ENCODE assay signal across 19 mouse cellular contexts in the genomic region with DNA sequence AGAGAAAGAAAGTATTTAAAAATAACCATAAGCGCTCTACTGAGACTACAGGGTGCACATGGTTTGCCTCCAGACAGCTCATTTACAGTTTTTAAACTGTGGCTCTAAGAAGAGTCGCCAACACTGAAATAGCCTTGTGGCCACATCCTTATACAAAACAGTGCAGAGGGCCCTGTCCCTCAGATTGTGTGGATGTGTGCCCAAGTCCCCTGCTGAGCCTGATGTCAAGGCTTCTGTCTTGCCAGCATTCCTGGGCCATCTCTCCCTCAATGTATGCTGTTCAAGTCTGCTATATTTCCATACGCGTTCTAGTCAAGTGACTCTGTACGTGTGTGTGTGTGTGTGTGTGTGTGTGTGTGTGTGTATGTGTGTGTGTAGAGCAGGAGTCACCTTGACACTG.
DNase-seq lines count a peak whose midpoint lies in the region; ATAC-seq and TF ChIP-seq lines count a peak whose summit lies in the region.
"Had no signal": no experiment of that assay in that cellular context is flagged by ENCODE, and none has a peak within 500 bp of the region (broad histone marks: within the 10 kb centered on the region; RNA-seq: fewer than 3 reads in every experiment).

No protein-coding gene starts in this region.

- TF ChIP-seq CTCF in forebrain, postnatal 0 days (IDR thresholded peaks at IDR 0.05; ENCODE audit: low read depth) = no peak
- TF ChIP-seq CTCF in lung, postnatal 0 days (IDR thresholded peaks at IDR 0.05) = no peak

- TF ChIP-seq EP300 in lung, postnatal 0 days (IDR thresholded peaks at IDR 0.05) = no peak

- H3K36me3 ChIP-seq in forebrain, postnatal 0 days (ENCODE audit: insufficient read depth) = no peaks in the 10 kb centered on the region
- H3K36me3 ChIP-seq in forebrain, embryonic 12.5 days (replicated peaks) = no peaks in the 10 kb centered on the region
- no peaks in the 10 kb centered on the region for H3K36me3 ChIP-seq in lung, postnatal 0 days (ENCODE audit: insufficient read depth, low read length)
- H3K36me3 ChIP-seq: embryonic facial prominence, embryonic 13.5 days; heart, embryonic 10.5 days; hindbrain, embryonic 13.5 days had no signal

- no peaks in the 10 kb centered on the region for H3K4me1 ChIP-seq in forebrain, postnatal 0 days (ENCODE audit: insufficient read depth)
- no peaks in the 10 kb centered on the region for H3K4me1 ChIP-seq in forebrain, embryonic 12.5 days
- H3K4me1 ChIP-seq in lung, postnatal 0 days (ENCODE audit: insufficient read depth, low read depth, low read length) = no peaks in the 10 kb centered on the region
- H3K4me1 ChIP-seq: forebrain, embryonic 13.5 days; heart, embryonic 10.5 days; hindbrain, embryonic 13.5 days had no signal

- 81% methylated on average over 5 of the region's 5 CpGs for WGBS in forebrain, postnatal 0 days
- WGBS in forebrain, embryonic 12.5 days = 91% methylated on average over 5 of the region's 5 CpGs
- 92% methylated on average over 5 of the region's 5 CpGs for WGBS in lung, postnatal 0 days

- peak; percentile 38 for ATAC-seq in forebrain, postnatal 0 days
- ATAC-seq in forebrain, embryonic 12.5 days (ENCODE audit: low FRiP score) = no peak
- no peak for ATAC-seq in lung, postnatal 0 days
- ATAC-seq: forebrain, embryonic 13.5 days; hindbrain, postnatal 0 days had no signal

- H3K9ac ChIP-seq in forebrain, postnatal 0 days = no peak overlapping the region
- H3K9ac ChIP-seq in forebrain, embryonic 12.5 days = no peak overlapping the region
- no peak overlapping the region for H3K9ac ChIP-seq in lung, postnatal 0 days (replicated peaks; ENCODE audit: low read depth)
- H3K9ac ChIP-seq: embryonic facial prominence, embryonic 13.5 days; forebrain, embryonic 13.5 days; hindbrain, embryonic 13.5 days had no signal

- no peak overlapping the region for H3K4me3 ChIP-seq in forebrain, postnatal 0 days (ENCODE audit: low read depth, low read length)
- no peak overlapping the region for H3K4me3 ChIP-seq in forebrain, embryonic 12.5 days (replicated peaks)
- H3K4me3 ChIP-seq in lung, postnatal 0 days (ENCODE audit: low read depth, low read length) = no peak overlapping the region
- H3K4me3 ChIP-seq: embryonic facial prominence, embryonic 13.5 days; forebrain, embryonic 13.5 days; heart, embryonic 10.5 days; hindbrain, embryonic 13.5 days had no signal

- H3K4me2 ChIP-seq in forebrain, postnatal 0 days (ENCODE audit: low read depth) = no peak overlapping the region
- H3K4me2 ChIP-seq in forebrain, embryonic 12.5 days = no peak overlapping the region
- H3K4me2 ChIP-seq in lung, postnatal 0 days (replicated peaks; ENCODE audit: low read depth, low read length) = no peak overlapping the region
- H3K4me2 ChIP-seq: embryonic facial prominence, embryonic 13.5 days; forebrain, embryonic 13.5 days; hindbrain, embryonic 13.5 days had no signal

- no peak for DNase-seq in forebrain, postnatal 0 days
- peak; percentile 72 for DNase-seq in cerebellum, adult 11-12 months
- DNase-seq in cerebellum, adult 9-10 months = peak; percentile 74
- DNase-seq in cerebellum, postnatal 25 days = peak; percentile 72 to 83
- DNase-seq in spleen, adult 12 weeks (ENCODE audit: low spot score) = no peak
- no peak for DNase-seq in lung, postnatal 10 days
- DNase-seq in lung, postnatal 0 days (ENCODE audit: low spot score) = no peak
- DNase-seq: adrenal gland, postnatal 14 days; gastrocnemius, postnatal 10 days; heart, adult 18-20 months; heart, postnatal 10 days; heart, postnatal 4 days; kidney, adult 11 months had no signal

- 0 out of 2 replicates have a peak, but pooled peaks cover 3% of the 10 kb centered on the region for H3K9me3 ChIP-seq in forebrain, postnatal 0 days (ENCODE audit: low read length)
- H3K9me3 ChIP-seq in forebrain, embryonic 12.5 days = peaks cover 5% of the 10 kb centered on the region; the same call in 1 of the 2 replicates
- no peaks in the 10 kb centered on the region for H3K9me3 ChIP-seq in lung, postnatal 0 days (ENCODE audit: low read length)
- H3K9me3 ChIP-seq: heart, embryonic 10.5 days; hindbrain, embryonic 13.5 days had no signal

- H3K27me3 ChIP-seq in forebrain, postnatal 0 days (ENCODE audit: insufficient read depth, low read length) = no peaks in the 10 kb centered on the region
- H3K27me3 ChIP-seq in forebrain, embryonic 12.5 days = no peaks in the 10 kb centered on the region
- H3K27me3 ChIP-seq in lung, postnatal 0 days (replicated peaks; ENCODE audit: insufficient read depth, low read length) = no peaks in the 10 kb centered on the region
- H3K27me3 ChIP-seq: embryonic facial prominence, embryonic 13.5 days; forebrain, embryonic 13.5 days; hindbrain, embryonic 13.5 days had no signal

- no peak overlapping the region for H3K27ac ChIP-seq in forebrain, postnatal 0 days (ENCODE audit: low read depth, low read length)
- no peak overlapping the region for H3K27ac ChIP-seq in forebrain, embryonic 12.5 days
- no peak overlapping the region for H3K27ac ChIP-seq in lung, postnatal 0 days (ENCODE audit: low read length)
- H3K27ac ChIP-seq: embryonic facial prominence, embryonic 13.5 days; forebrain, embryonic 13.5 days; heart, embryonic 10.5 days; hindbrain, embryonic 13.5 days; hindbrain, postnatal 0 days had no signal

Comparison
In these comparisons a context has a peak if more than half of its experiments do, and no peak if none do; other contexts are left out.
1. DNase-seq: peak in cerebellum, adult 11-12 months (single experiment), cerebellum, adult 9-10 months (single experiment) and cerebellum, postnatal 25 days (2 of 2); none in forebrain, postnatal 0 days (single experiment), spleen, adult 12 weeks (single experiment), lung, postnatal 10 days (single experiment) and lung, postnatal 0 days (single experiment).